ENCODE assay signal across 8 mouse cellular contexts in genomic region chr3:90652878-90653508, GRCm38 (mm10). TPM values are rescaled to one million over a fixed set of nuclear protein-coding genes. Genes with fewer than 3 reads are reported as not detected.
DNase-seq lines count a peak whose midpoint lies in the region; ATAC-seq and TF ChIP-seq lines count a peak whose summit lies in the region.

No protein-coding gene starts in this region.

- H3K27ac ChIP-seq in hindbrain, postnatal 0 days, result no peak overlapping the region

- peak; percentile 87 for TF ChIP-seq CTCF in hindbrain, postnatal 0 days (IDR thresholded peaks at IDR 0.05; ENCODE audit: low read depth)

- H3K36me3 ChIP-seq in hindbrain, postnatal 0 days (ENCODE audit: insufficient read depth, low read length), result no peaks in the 10 kb centered on the region

- H3K4me1 ChIP-seq in hindbrain, postnatal 0 days (ENCODE audit: insufficient read depth, low read length), result no peaks in the 10 kb centered on the region

- no peaks in the 10 kb centered on the region for H3K27me3 ChIP-seq in hindbrain, postnatal 0 days (ENCODE audit: insufficient read depth, low read length)

- H3K9ac ChIP-seq in hindbrain, postnatal 0 days (replicated peaks; ENCODE audit: low read length), result no peak overlapping the region

- WGBS in hindbrain, postnatal 0 days, result 34% methylated on average over 5 of the region's 5 CpGs

- H3K4me3 ChIP-seq in hindbrain, postnatal 0 days (ENCODE audit: low read length), result no peak overlapping the region

- ATAC-seq in hindbrain, postnatal 0 days, result peak; percentile 89
- ATAC-seq in megakaryocyte progenitor cell, adult 5-6 weeks (replicated peaks; ENCODE audit: poor library complexity), result peak; percentile 71
- ATAC-seq in activated CD4-positive, CD25-positive, alpha-beta regulatory T cell, adult 4 months, result no peak

- no peaks in the 10 kb centered on the region for H3K9me3 ChIP-seq in hindbrain, postnatal 0 days (ENCODE audit: low read length)

- DNase-seq in NIH3T3 (ENCODE audit: low read depth), result peak; percentile 93
- peak; percentile 55 for DNase-seq in cerebellum, adult 8-10 months
- peak; percentile 43 to 75 for DNase-seq in frontal cortex, postnatal 10 days (ENCODE audit: low spot score in 2 of 2)
- peak; percentile 91 for DNase-seq in hindbrain, postnatal 0 days (ENCODE audit: low spot score)
- DNase-seq in left cerebral cortex, adult 11 months (ENCODE audit: low spot score), result peak; percentile 74
- DNase-seq in right cerebral cortex, postnatal 10 days (ENCODE audit: low spot score in 2 of 2), result peak; percentile 85 to 90

- no peak overlapping the region for H3K4me2 ChIP-seq in hindbrain, postnatal 0 days (ENCODE audit: low read depth, low read length)

RNA-seq across cellular contexts. Expression of gene S100a7a, which starts 0.8 kb away (rescaled TPM):
- total RNA-seq in hindbrain, postnatal 0 days (2014; rRNA removed), result not detected in 2 replicates
- not detected in 2 replicates for polyA plus RNA-seq in hindbrain, postnatal 0 days (2015; fragmentation: Nextera tagmentation; extraction: Ambion mirVana)
- total RNA-seq in megakaryocyte progenitor cell, adult 5-6 weeks (2015), result not detected in 2 replicates
- not detected in 2 replicates for total RNA-seq in megakaryocyte progenitor cell, adult 5-6 weeks (2017)
- polyA plus RNA-seq in activated CD4-positive, CD25-positive, alpha-beta regulatory T cell, adult 4 months (2017; shearing (Covaris generic)), result not detected

RNA-seq across cellular contexts. Expression of gene S100a8, which starts 15.8 kb away (rescaled TPM):
- total RNA-seq in hindbrain, postnatal 0 days (2014; rRNA removed), result 1.0 TPM in 1 of 2 replicates, not detected in the other
- 6.3 and 6.7 TPM in 2 replicates for polyA plus RNA-seq in hindbrain, postnatal 0 days (2015; fragmentation: Nextera tagmentation; extraction: Ambion mirVana)
- total RNA-seq in megakaryocyte progenitor cell, adult 5-6 weeks (2015), result 2,361 and 4,241 TPM in 2 replicates
- 1,918 and 3,820 TPM in 2 replicates for total RNA-seq in megakaryocyte progenitor cell, adult 5-6 weeks (2017)
- 1 to 10 TPM in 1 of 2 experiments, not detected in 1; 1.8 TPM for polyA plus RNA-seq in activated CD4-positive, CD25-positive, alpha-beta regulatory T cell, adult 4 months (2017; shearing (Covaris generic))

RNA-seq across cellular contexts. Expression of gene S100a6, which starts 40.3 kb away (rescaled TPM):
- total RNA-seq in hindbrain, postnatal 0 days (2014; rRNA removed), result 4.4 and 12.9 TPM in 2 replicates
- 53.8 and 59.0 TPM in 2 replicates for polyA plus RNA-seq in hindbrain, postnatal 0 days (2015; fragmentation: Nextera tagmentation; extraction: Ambion mirVana)
- total RNA-seq in megakaryocyte progenitor cell, adult 5-6 weeks (2015), result 31.2 and 57.3 TPM in 2 replicates
- 10.7 and 21.3 TPM in 2 replicates for total RNA-seq in megakaryocyte progenitor cell, adult 5-6 weeks (2017)
- polyA plus RNA-seq in activated CD4-positive, CD25-positive, alpha-beta regulatory T cell, adult 4 months (2017; shearing (Covaris generic)), result 100 to 1,000 TPM; 548 to 785 TPM

RNA-seq across cellular contexts. Expression of gene S100a9, which starts 42.5 kb away (rescaled TPM):
- 1.3 TPM in 1 of 2 replicates, not detected in the other for total RNA-seq in hindbrain, postnatal 0 days (2014; rRNA removed)
- 5.0 and 6.4 TPM in 2 replicates for polyA plus RNA-seq in hindbrain, postnatal 0 days (2015; fragmentation: Nextera tagmentation; extraction: Ambion mirVana)
- 2,769 and 4,892 TPM in 2 replicates for total RNA-seq in megakaryocyte progenitor cell, adult 5-6 weeks (2015)
- total RNA-seq in megakaryocyte progenitor cell, adult 5-6 weeks (2017), result 952 and 2,018 TPM in 2 replicates
- polyA plus RNA-seq in activated CD4-positive, CD25-positive, alpha-beta regulatory T cell, adult 4 months (2017; shearing (Covaris generic)), result 1 to 10 TPM in 1 of 2 experiments, not detected in 1; 1.3 TPM

RNA-seq across cellular contexts. Expression of gene S100a5, which starts 44.7 kb away (rescaled TPM):
- not detected in 2 replicates for total RNA-seq in hindbrain, postnatal 0 days (2014; rRNA removed)
- not detected in 2 replicates for polyA plus RNA-seq in hindbrain, postnatal 0 days (2015; fragmentation: Nextera tagmentation; extraction: Ambion mirVana)
- total RNA-seq in megakaryocyte progenitor cell, adult 5-6 weeks (2015), result not detected in 2 replicates
- not detected in 2 replicates for total RNA-seq in megakaryocyte progenitor cell, adult 5-6 weeks (2017)
- not detected for polyA plus RNA-seq in activated CD4-positive, CD25-positive, alpha-beta regulatory T cell, adult 4 months (2017; shearing (Covaris generic))

Comparison
In these comparisons a context has a peak if more than half of its experiments do, and no peak if none do; other contexts are left out.
1. RNA of gene S100a8, which starts 15.8 kb away (total RNA-seq): 1,918 to 4,241 TPM in megakaryocyte progenitor cell, adult 5-6 weeks; 1.0 TPM in hindbrain, postnatal 0 days; every median in the first group is over 100 times any median in the second.
2. Peak in every context shown above with its lines, with median percentiles within 50 percentile points of each other: DNase-seq.